Mouse (Mus musculus): ENCODE data around the gene Ckap4. TPM values are rescaled to one million over a fixed set of nuclear protein-coding genes. Genes with fewer than 3 reads are reported as not detected.

The Ckap4 gene
- polyA plus RNA-seq, 1 experiment = 10.5 TPM

GRCm38 (mm10) chr10:84549920-84550293 lies 16.0 kb upstream of the Ckap4 start:
- no peak overlapping the region for H3K4me3 ChIP-seq (ENCODE audit: extremely low read depth, insufficient read depth, insufficient read length)
- no peak for DNase-seq (ENCODE audit: low read depth in 1 of 2, low spot score in 2 of 2)
- no peak overlapping the region for H3K27ac ChIP-seq (ENCODE audit: insufficient read depth, low read length)
- TF ChIP-seq POLR2A (IDR thresholded peaks at IDR 0.05; ENCODE audit: low read depth, low read length) (no peak), CTCF (IDR thresholded peaks at IDR 0.05; ENCODE audit: extremely low read depth, insufficient read depth, insufficient read length, insufficient replicate concordance) (no peak)
- H3K27me3 ChIP-seq (ENCODE audit: control insufficient read depth, insufficient read depth, low read length) = no peaks in the 10 kb centered on the region
- H3K36me3 ChIP-seq (ENCODE audit: control insufficient read depth, insufficient read depth, low read length) = no peaks in the 10 kb centered on the region
- H3K4me1 ChIP-seq (ENCODE audit: control insufficient read depth, insufficient read depth, insufficient read length) = peaks cover 9% of the 10 kb centered on the region; the same call in 1 of the 2 replicates
- WGBS = 13% methylated on average over 10 of the region's 10 CpGs

- H3K36me3 ChIP-seq (ENCODE audit: control insufficient read depth, insufficient read depth, low read length) = no peaks in the 10 kb centered on the region
- no peak for TF ChIP-seq POLR2A (IDR thresholded peaks at IDR 0.05; ENCODE audit: low read depth, low read length)
- no peak for TF ChIP-seq CTCF (IDR thresholded peaks at IDR 0.05; ENCODE audit: extremely low read depth, insufficient read depth, insufficient read length, insufficient replicate concordance)
- H3K4me3 ChIP-seq (ENCODE audit: extremely low read depth, insufficient read depth, insufficient read length) = no peak overlapping the region
- peaks cover 6% of the 10 kb centered on the region; the same call in 1 of the 2 replicates for H3K4me1 ChIP-seq (ENCODE audit: control insufficient read depth, insufficient read depth, insufficient read length)
- no peak for DNase-seq (ENCODE audit: low read depth in 1 of 2, low spot score in 2 of 2)
- H3K27me3 ChIP-seq (ENCODE audit: control insufficient read depth, insufficient read depth, low read length) = no peaks in the 10 kb centered on the region
- no peak overlapping the region for H3K27ac ChIP-seq (ENCODE audit: insufficient read depth, low read length)
- WGBS = 45% methylated on average over 17 of the region's 17 CpGs
These were observed 15.5 kb upstream of the Ckap4 start for GRCm38 (mm10) chr10:84549146-84549919.

- H3K4me1 ChIP-seq (ENCODE audit: control insufficient read depth, insufficient read depth, insufficient read length) = peaks cover 2% of the 10 kb centered on the region; the same call in 1 of the 2 replicates
- no peak for TF ChIP-seq POLR2A (IDR thresholded peaks at IDR 0.05; ENCODE audit: low read depth, low read length)
- TF ChIP-seq CTCF (IDR thresholded peaks at IDR 0.05; ENCODE audit: extremely low read depth, insufficient read depth, insufficient read length, insufficient replicate concordance) = no peak
- no peak for DNase-seq (ENCODE audit: low read depth in 1 of 2, low spot score in 2 of 2)
- H3K27me3 ChIP-seq (ENCODE audit: control insufficient read depth, insufficient read depth, low read length) = no peaks in the 10 kb centered on the region
- no peak overlapping the region for H3K27ac ChIP-seq (ENCODE audit: insufficient read depth, low read length)
- no peak overlapping the region for H3K4me3 ChIP-seq (ENCODE audit: extremely low read depth, insufficient read depth, insufficient read length)
- WGBS = 70% methylated on average over 7 of the region's 7 CpGs
- H3K36me3 ChIP-seq (ENCODE audit: control insufficient read depth, insufficient read depth, low read length) = no peaks in the 10 kb centered on the region
These were observed 11.2 kb upstream of the Ckap4 start for GRCm38 (mm10) chr10:84544841-84545610.

GRCm38 (mm10) chr10:84542802-84543658 lies 9.2 kb upstream of the Ckap4 start:
- Histone ChIP-seq H3K27me3 (ENCODE audit: control insufficient read depth, insufficient read depth, low read length) (no peaks in the 10 kb centered on the region), H3K4me1 (ENCODE audit: control insufficient read depth, insufficient read depth, insufficient read length) (no peaks in the 10 kb centered on the region), H3K4me3 (ENCODE audit: extremely low read depth, insufficient read depth, insufficient read length) (no peak overlapping the region), H3K27ac (ENCODE audit: insufficient read depth, low read length) (no peak overlapping the region), H3K36me3 (ENCODE audit: control insufficient read depth, insufficient read depth, low read length) (no peaks in the 10 kb centered on the region)
- DNase-seq (ENCODE audit: low read depth in 1 of 2, low spot score in 2 of 2) = no peak
- TF ChIP-seq POLR2A (IDR thresholded peaks at IDR 0.05; ENCODE audit: low read depth, low read length) (no peak), CTCF (IDR thresholded peaks at IDR 0.05; ENCODE audit: extremely low read depth, insufficient read depth, insufficient read length, insufficient replicate concordance) (no peak)
- 67% methylated on average over 11 of the region's 11 CpGs for WGBS

- Histone ChIP-seq H3K27ac (ENCODE audit: insufficient read depth, low read length) (no peak overlapping the region), H3K27me3 (ENCODE audit: control insufficient read depth, insufficient read depth, low read length) (no peaks in the 10 kb centered on the region), H3K36me3 (ENCODE audit: control insufficient read depth, insufficient read depth, low read length) (no peaks in the 10 kb centered on the region), H3K4me3 (ENCODE audit: extremely low read depth, insufficient read depth, insufficient read length) (no peak overlapping the region), H3K4me1 (ENCODE audit: control insufficient read depth, insufficient read depth, insufficient read length) (peaks cover 5% of the 10 kb centered on the region; the same call in 1 of the 2 replicates)
- 96% methylated on average over 6 of the region's 6 CpGs for WGBS
- DNase-seq (ENCODE audit: low read depth in 1 of 2, low spot score in 2 of 2) = no peak
- no peak for TF ChIP-seq CTCF (IDR thresholded peaks at IDR 0.05; ENCODE audit: extremely low read depth, insufficient read depth, insufficient read length, insufficient replicate concordance)
- TF ChIP-seq POLR2A (IDR thresholded peaks at IDR 0.05; ENCODE audit: low read depth, low read length) = no peak
These were observed 5.8 kb upstream of the Ckap4 start for GRCm38 (mm10) chr10:84539651-84540050.

GRCm38 (mm10) chr10:84535859-84536258 lies 2.0 kb upstream of the Ckap4 start:
- H3K27ac ChIP-seq (ENCODE audit: insufficient read depth, low read length) = peak overlapping the region; percentile 30; the same call in 1 of the 2 replicates
- TF ChIP-seq CTCF (IDR thresholded peaks at IDR 0.05; ENCODE audit: extremely low read depth, insufficient read depth, insufficient read length, insufficient replicate concordance) (no peak), POLR2A (IDR thresholded peaks at IDR 0.05; ENCODE audit: low read depth, low read length) (no peak)
- H3K27me3 ChIP-seq (ENCODE audit: control insufficient read depth, insufficient read depth, low read length) = no peaks in the 10 kb centered on the region; the same call in 1 of the 2 replicates

More at GRCm38 (mm10) chr10:84535859-84536258, 2.0 kb upstream of the Ckap4 start:
- DNase-seq (ENCODE audit: low read depth in 1 of 2, low spot score in 2 of 2) = no peak
- Histone ChIP-seq H3K36me3 (ENCODE audit: control insufficient read depth, insufficient read depth, low read length) (no peaks in the 10 kb centered on the region), H3K4me3 (ENCODE audit: extremely low read depth, insufficient read depth, insufficient read length) (no peak overlapping the region), H3K4me1 (ENCODE audit: control insufficient read depth, insufficient read depth, insufficient read length) (peaks cover 12% of the 10 kb centered on the region; the same call in 1 of the 2 replicates)
- 55% methylated on average over 4 of the region's 4 CpGs for WGBS
